Mouse (Mus musculus) liver, embryonic 12.5 days (tissue): ENCODE results near the gene Lum. TPM values are rescaled to one million over a fixed set of nuclear protein-coding genes. Genes with fewer than 3 reads are reported as not detected.

Experiments used
- ATAC-seq: fragments of 200-750 bp; cut with Nextera tagmentation; 2 replicates; pipeline ENCODE4 v1.8.0; 2017; ENCODE audit warnings: moderate number of reproducible peaks, mild to moderate bottlenecking, moderate library complexity
- H3K27ac ChIP-seq: fragments of 300-500 bp; sonication (generic); 2 replicates; pipeline ENCODE4 v1.5.1; 2016; ENCODE audit warnings: mild to moderate bottlenecking
- H3K27me3 ChIP-seq: fragments of 300-500 bp; sonication (generic); replicated peaks from 2 replicates; pipeline ENCODE4 v1.6.1; 2016; ENCODE audit warnings: mild to moderate bottlenecking, moderate library complexity
- H3K36me3 ChIP-seq: fragments of 300-500 bp; sonication (generic); 2 replicates; pipeline ENCODE4 v1.6.1; 2016; ENCODE audit warnings: mild to moderate bottlenecking, moderate library complexity
- H3K4me1 ChIP-seq: fragments of 300-500 bp; sonication (generic); 2 replicates; pipeline ENCODE4 v1.6.1; 2016
- H3K4me2 ChIP-seq: fragments of 300-500 bp; sonication (generic); 2 replicates; pipeline ENCODE4 v1.6.1; 2016; ENCODE audit warnings: mild to moderate bottlenecking, moderate library complexity
- H3K4me3 ChIP-seq: fragments of 300-500 bp; sonication (generic); 2 replicates; pipeline ENCODE4 v1.5.1; 2016; ENCODE audit warnings: mild to moderate bottlenecking, moderate library complexity
- H3K9ac ChIP-seq: fragments of 300-500 bp; sonication (generic); 2 replicates; pipeline ENCODE4 v1.6.1; 2016; ENCODE audit warnings: mild to moderate bottlenecking, moderate library complexity
- H3K9me3 ChIP-seq: fragments of 300-500 bp; sonication (generic); replicated peaks from 2 replicates; pipeline ENCODE4 v1.6.1; 2016; ENCODE audit warnings: mild to moderate bottlenecking, moderate library complexity
- WGBS: fragments of 180-500 bp; shearing (Covaris S2); methylation state at CpG from one replicate; pipeline ENCODE4 v1.1.7; 2016; ENCODE audit not compliant: insufficient replicate concordance; 5-methylcytosine and 5-hydroxymethylcytosine counted together
- polyA plus RNA-seq: library from polyadenylated mRNA; unstranded; fragments of >200 nt; fragmentation: Nextera tagmentation; extraction: Ambion mirVana; gene quantifications from 2 replicates; pipeline ENCODE4 v1.2.1, GENCODE M21; 2016

Gene Lum
- 46.3 and 51.1 TPM in 2 replicates for polyA plus RNA-seq

DNA sequence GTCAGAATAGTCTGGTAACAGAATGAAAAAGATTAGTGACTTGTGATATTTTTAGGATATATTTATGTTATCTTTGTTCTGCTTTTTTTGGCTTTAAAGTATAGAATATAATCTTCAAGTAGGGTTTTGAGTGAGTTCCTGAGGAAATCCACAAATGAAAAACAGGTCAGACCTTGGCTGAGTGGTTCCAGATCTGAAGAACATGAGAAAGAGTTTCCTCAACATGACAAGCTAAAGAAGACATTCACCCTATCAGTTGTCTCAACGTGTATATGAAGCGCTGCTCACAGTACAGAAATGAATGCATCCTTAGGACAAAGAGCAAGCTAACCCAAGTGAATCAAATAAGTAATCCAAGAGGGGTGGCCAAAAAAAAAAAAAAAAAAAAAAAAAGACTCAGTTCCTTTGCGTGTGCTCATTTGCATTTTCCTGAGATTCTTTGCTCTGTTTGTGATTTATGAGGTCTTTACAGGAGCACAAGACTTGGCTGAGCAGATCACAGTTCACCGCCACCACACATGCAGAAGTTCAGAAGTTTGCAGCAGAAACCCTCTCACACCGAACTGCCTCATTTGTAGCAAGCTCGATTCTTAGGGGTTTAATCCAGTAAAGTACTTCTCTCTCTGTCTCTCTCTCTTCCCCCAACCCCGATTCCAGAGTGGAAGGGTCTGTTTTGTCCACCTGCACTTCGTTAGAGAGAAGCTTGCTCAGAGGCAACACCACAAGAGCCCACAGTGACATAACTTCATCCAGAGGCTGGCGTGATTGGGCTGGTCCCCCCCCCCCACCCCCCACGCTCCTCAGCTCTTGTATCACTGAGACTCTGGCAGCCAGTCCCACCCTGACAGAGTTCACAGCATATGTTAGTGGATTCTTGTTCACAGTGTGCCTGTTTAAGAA lies at the start of gene Lum:
Gene Lum, plus strand, starts transcription at position 172 of the 900 bp plus-strand sequence.
- Histone ChIP-seq H3K9me3 (no peaks in the 10 kb centered on the region), H3K27ac (no peak within 1 kb of the TSS), H3K36me3 (no peaks in the 10 kb centered on the region), H3K4me3 (no peak within 1 kb of the TSS), H3K9ac (no peak within 1 kb of the TSS), H3K27me3 (no peaks in the 10 kb centered on the region), H3K4me2 (no peak within 1 kb of the TSS), H3K4me1 (no peaks in the 10 kb centered on the region)
- no peak for ATAC-seq
- 58% methylated on average over 10 of the region's 10 CpGs for WGBS

DNA sequence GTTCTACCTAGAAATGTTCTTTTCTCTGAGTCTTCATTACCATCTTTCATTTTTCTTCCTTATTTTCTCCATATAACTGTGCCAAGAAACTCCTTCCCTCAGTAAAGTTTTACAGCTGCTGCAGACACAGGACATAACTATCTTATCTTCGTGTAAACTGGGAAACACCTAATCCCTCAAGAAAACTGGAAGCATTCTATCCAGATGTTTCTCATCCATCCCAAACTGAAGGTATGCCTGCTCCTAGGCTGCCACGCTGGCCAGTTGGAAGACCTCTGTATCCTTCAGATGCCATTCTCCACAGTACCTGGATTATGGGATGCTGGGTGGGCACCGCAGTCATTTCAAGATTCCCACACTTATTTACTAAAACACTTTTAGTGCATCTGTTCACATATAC lies 41.6 kb upstream of the Lum start:
- H3K9me3 ChIP-seq: no peaks in the 10 kb centered on the region
- 65% methylated on average over 3 of the region's 3 CpGs for whole genome bisulfite sequencing
- no peak overlapping the region for H3K4me2 ChIP-seq
- no peaks in the 10 kb centered on the region for H3K36me3 ChIP-seq
- H3K9ac ChIP-seq: no peak overlapping the region
- H3K27me3 ChIP-seq: no peaks in the 10 kb centered on the region
- H3K4me1 ChIP-seq: no peaks in the 10 kb centered on the region
- no peak overlapping the region for H3K4me3 ChIP-seq
- no peak overlapping the region for H3K27ac ChIP-seq
- ATAC-seq: no peak

DNA sequence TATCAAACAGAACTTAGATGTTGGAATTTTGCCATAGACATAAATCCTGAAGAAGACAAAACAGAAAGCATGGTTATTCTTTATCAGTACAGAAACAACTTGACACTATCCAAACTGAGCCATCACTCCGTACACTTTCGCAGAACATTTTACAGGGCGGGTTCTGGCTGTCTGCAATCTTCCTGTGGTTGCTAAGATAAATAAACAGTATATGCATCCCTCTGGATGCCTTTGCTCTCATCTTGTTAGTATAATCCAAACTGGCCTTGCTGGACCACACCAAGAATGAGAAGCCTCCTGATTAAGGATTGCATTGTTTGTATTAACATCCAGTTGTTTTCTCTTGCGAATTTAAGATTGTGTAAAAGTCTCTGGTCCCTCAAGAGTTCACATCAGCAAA lies 29.2 kb upstream of the Lum start:
- no peak for ATAC-seq
- Histone ChIP-seq H3K36me3 (no peaks in the 10 kb centered on the region), H3K4me1 (no peaks in the 10 kb centered on the region), H3K27me3 (no peaks in the 10 kb centered on the region), H3K27ac (no peak overlapping the region), H3K4me3 (no peak overlapping the region), H3K4me2 (no peak overlapping the region), H3K9ac (no peak overlapping the region), H3K9me3 (no peaks in the 10 kb centered on the region)
- 60% methylated on average over 4 of the region's 4 CpGs for WGBS

DNA sequence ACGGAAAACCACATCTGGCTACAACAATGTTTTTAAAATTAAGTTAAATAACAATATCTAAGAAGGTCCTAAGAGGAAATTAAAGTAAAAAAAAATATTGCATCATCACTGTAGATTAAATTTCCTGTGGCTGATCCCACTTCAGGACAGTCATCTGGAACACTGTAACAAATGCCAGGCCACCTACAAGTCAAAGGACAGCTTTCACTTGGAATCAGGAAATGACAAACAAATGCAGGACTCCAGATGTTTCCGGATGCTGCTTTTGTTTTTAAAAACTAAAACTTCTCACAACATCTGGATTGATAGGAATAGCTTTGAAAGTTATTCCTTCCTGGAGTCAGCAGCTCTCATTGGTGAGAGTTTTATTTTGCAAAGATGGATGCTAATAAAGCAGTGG lies 28.0 kb upstream of the Lum start:
- 53% methylated on average over 2 of the region's 2 CpGs for WGBS
- Histone ChIP-seq H3K4me1 (no peaks in the 10 kb centered on the region), H3K36me3 (no peaks in the 10 kb centered on the region), H3K4me2 (no peak overlapping the region), H3K9me3 (no peaks in the 10 kb centered on the region), H3K27me3 (no peaks in the 10 kb centered on the region), H3K4me3 (no peak overlapping the region), H3K27ac (no peak overlapping the region), H3K9ac (no peak overlapping the region)
- no peak for ATAC-seq

DNA sequence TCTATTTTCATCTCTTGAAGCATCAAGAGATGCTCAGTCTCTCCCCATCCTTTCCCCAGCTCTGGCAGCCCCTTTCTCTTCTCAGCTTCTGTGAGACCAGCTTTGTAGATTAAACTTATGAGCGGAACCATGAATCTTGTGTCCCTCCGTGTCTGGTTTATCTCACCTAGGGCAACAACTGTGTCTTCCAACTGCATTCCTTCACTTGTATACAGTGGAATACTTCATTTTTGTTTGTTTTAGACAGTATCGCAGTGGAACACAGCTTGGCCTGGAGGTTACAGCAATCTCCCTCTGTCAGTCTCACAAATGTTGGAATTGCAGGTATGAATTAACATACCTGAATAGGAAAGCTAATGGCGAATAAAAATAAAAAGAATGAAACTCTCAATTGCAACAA lies 26.7 kb upstream of the Lum start:
- H3K27ac ChIP-seq: no peak overlapping the region
- no peak overlapping the region for H3K4me2 ChIP-seq
- no peak overlapping the region for H3K4me3 ChIP-seq
- no peaks in the 10 kb centered on the region for H3K36me3 ChIP-seq
- no peak overlapping the region for H3K9ac ChIP-seq
- 66% methylated on average over 4 of the region's 4 CpGs for WGBS
- H3K9me3 ChIP-seq: no peaks in the 10 kb centered on the region
- no peaks in the 10 kb centered on the region for H3K4me1 ChIP-seq
- H3K27me3 ChIP-seq: no peaks in the 10 kb centered on the region
- no peak for ATAC-seq

DNA sequence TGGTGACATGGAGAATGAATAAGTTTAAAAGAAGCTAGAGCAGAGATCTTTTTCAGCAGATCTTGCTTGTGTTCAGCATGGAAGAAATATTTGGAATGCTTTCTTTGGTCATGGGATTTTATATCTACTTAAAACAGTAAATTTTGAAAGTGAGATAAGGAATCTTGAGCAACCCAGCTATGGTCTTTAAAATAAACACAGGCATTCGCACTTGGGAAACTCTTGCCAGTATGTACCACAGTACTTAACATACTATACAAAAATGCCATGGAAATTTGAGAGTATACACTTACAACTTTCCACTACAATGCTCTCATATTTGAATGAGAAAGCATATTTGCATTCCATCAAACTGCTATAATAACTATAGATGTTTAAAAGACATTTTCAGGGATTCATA lies 17.2 kb upstream of the Lum start:
- no peak overlapping the region for H3K4me2 ChIP-seq
- ATAC-seq: no peak

DNA sequence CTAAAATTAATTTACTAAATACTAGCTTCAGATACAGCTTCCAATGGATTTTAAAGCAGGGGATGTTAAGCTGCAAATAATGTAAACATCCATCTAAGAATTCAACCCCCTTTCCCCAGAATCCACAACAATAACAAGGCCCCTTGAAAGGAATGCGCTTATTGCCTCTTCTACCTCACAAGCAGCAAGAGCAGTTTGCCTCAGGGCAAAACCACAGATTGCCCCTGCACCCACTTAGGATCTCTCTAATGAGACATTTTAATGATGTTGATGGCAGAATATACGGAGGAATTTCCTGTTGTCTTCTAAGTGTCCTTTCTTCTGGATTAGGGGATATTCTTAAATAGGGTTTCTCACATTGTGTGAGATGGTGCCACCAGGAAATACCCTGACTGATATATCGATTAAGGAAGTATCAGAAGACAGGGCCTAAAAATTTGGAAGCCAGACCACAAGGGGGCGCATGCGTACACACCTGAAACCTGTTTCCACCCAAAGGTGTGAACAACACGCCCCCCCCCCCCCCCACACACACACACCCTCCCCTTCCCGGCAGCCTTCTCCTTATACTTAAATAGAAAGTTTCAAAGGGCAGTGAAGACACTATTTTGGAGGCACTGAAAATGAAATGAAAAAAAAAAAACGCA lies 2.7 kb downstream of the Lum start:
- H3K27ac ChIP-seq: no peak overlapping the region
- ATAC-seq: no peak
- WGBS: 53% methylated on average over 8 of the region's 8 CpGs
- H3K4me3 ChIP-seq: no peak overlapping the region
- no peak overlapping the region for H3K9ac ChIP-seq
- no peaks in the 10 kb centered on the region for H3K27me3 ChIP-seq
- no peaks in the 10 kb centered on the region for H3K9me3 ChIP-seq
- no peaks in the 10 kb centered on the region for H3K4me1 ChIP-seq
- H3K36me3 ChIP-seq: no peaks in the 10 kb centered on the region
- H3K4me2 ChIP-seq: no peak overlapping the region

More for the DNA sequence above, 17.2 kb upstream of the Lum start:
- Histone ChIP-seq H3K36me3 (no peaks in the 10 kb centered on the region), H3K9me3 (no peaks in the 10 kb centered on the region), H3K4me3 (no peak overlapping the region), H3K4me1 (no peaks in the 10 kb centered on the region), H3K9ac (no peak overlapping the region), H3K27me3 (no peaks in the 10 kb centered on the region), H3K27ac (no peak overlapping the region)
- 39% methylated on average over 1 of the region's 1 CpGs for WGBS

DNA sequence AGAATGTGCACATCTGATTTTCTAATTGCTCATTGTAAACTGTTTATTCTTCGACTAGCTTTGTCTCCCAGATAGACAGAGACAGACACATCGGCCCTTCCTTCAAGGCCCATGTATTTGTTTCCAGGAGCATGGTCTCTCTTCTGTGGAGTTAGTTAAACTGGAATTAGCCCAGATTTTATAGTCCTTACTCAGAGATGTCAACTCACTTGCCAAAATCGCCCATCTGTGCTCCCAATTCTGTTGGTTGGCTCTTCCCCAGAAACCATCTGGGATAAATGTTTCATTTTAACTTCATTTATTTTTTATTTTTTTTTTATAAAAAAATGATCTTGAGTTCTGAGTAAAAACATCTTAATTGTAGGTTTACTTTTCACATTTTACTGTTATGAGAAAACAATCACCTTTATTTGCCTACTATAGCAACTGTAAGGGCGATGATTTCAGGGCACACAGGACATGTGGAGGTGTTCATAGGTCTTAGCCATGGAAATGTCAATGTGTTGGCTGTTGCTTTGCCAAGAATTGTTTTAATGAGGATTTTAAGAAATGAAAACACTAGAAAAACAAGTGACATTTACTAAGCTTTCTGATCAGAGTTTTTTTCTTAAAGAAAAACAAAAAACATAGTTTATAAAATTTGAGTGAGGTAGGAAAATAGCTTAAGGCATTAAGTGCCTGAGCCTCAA lies 17.8 kb downstream of the Lum start:
- no peak overlapping the region for H3K9ac ChIP-seq
- no peaks in the 10 kb centered on the region for H3K36me3 ChIP-seq
- H3K27me3 ChIP-seq: no peaks in the 10 kb centered on the region
- ATAC-seq: no peak
- no peak overlapping the region for H3K4me3 ChIP-seq
- H3K4me1 ChIP-seq: no peaks in the 10 kb centered on the region
- no peak overlapping the region for H3K4me2 ChIP-seq
- 56% methylated on average over 4 of the region's 4 CpGs for WGBS
- H3K9me3 ChIP-seq: no peaks in the 10 kb centered on the region
- no peak overlapping the region for H3K27ac ChIP-seq

DNA sequence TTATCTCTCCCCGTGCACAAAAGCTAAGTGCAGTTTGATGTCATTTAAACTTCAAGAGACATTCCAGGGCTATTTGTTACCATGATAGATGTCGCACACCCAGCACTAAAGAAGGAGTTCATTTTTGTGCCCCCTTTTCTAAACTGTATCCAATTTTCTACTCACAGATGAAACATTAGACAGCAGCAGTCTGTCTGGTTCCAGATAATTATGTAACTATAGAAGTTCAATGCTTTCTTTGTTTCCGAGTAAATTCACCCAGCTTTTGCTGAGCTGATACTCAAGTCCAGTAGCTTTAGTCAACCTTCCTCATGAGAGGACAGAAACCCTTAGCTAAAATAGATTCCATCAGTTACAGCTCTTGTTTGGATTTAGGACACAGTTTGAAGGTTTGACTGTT lies 19.2 kb downstream of the Lum start:
- 53% methylated on average over 3 of the region's 3 CpGs for WGBS
- H3K9ac ChIP-seq: no peak overlapping the region
- H3K4me2 ChIP-seq: no peak overlapping the region
- H3K36me3 ChIP-seq: no peaks in the 10 kb centered on the region
- no peaks in the 10 kb centered on the region for H3K4me1 ChIP-seq
- no peak for ATAC-seq
- no peaks in the 10 kb centered on the region for H3K9me3 ChIP-seq
- no peak overlapping the region for H3K4me3 ChIP-seq
- no peaks in the 10 kb centered on the region for H3K27me3 ChIP-seq
- no peak overlapping the region for H3K27ac ChIP-seq

DNA sequence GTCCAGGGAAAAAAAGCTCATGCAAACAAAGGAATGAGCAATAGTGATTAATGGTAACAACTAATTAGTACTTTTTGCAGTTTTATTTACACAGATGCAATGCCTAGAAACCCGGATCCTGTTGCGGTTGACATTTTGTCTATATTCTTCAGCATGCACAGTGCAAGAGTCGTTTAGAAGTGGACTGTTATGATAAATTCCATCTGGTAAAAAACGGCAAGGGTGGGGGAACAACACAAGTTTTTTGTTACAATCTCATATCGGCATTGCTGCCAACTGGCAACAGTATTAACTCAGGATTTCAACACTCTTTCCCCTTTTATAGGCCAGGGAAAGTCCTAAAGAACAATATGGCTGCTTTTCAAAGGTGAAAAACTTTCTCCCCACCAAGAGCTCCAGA lies 22.2 kb downstream of the Lum start:
- Histone ChIP-seq H3K4me3 (no peak overlapping the region), H3K36me3 (no peaks in the 10 kb centered on the region), H3K9ac (no peak overlapping the region), H3K4me1 (no peaks in the 10 kb centered on the region), H3K27me3 (no peaks in the 10 kb centered on the region), H3K9me3 (no peaks in the 10 kb centered on the region), H3K27ac (no peak overlapping the region), H3K4me2 (no peak overlapping the region)
- no peak for ATAC-seq
- 66% methylated on average over 5 of the region's 5 CpGs for WGBS

DNA sequence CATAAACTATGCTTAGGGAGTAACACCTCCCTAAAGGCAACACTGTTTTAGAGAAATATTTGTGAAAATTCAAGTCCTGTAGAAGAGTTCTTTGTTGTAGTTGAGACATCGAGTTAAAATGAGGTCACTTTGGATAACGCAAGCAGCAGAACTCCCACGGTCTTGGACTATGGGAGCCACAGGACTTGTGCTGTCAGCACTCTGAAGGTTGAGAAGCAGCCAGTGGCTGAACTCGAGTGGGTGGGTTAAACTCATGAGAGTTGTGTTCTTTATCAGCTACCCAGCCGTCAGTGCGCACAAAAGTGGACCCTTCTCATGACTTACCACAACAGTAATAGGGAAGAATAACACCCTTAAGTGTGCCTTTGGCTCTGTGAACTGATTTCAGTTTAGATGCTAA lies 24.6 kb downstream of the Lum start:
- Histone ChIP-seq H3K27ac (no peak overlapping the region), H3K4me3 (no peak overlapping the region)

DNA sequence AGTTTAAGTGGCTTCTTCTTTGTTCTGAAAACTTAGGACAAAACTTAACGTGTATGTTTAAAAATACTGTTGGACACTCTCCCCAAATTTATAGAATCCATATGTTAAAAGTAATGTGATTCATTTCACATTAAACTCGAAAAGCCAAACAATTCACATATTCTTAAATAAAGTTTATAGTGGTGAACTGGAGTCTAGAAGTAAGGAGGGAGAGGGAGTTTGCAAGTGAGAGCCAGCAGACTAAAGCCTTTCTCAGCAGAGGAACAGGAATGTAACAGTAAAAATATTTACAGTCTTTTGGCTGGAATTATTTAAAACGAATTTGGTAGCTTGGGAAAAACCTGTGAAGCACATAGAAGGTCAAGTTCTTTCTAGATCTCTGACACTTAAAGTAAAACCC lies 26.1 kb downstream of the Lum start:
- no peaks in the 10 kb centered on the region for H3K36me3 ChIP-seq
- H3K9me3 ChIP-seq: no peaks in the 10 kb centered on the region
- no peaks in the 10 kb centered on the region for H3K27me3 ChIP-seq
- H3K4me2 ChIP-seq: no peak overlapping the region
- no peak for ATAC-seq
- no peak overlapping the region for H3K27ac ChIP-seq
- WGBS: 38% methylated on average over 3 of the region's 3 CpGs
- no peak overlapping the region for H3K9ac ChIP-seq
- H3K4me3 ChIP-seq: no peak overlapping the region
- H3K4me1 ChIP-seq: no peaks in the 10 kb centered on the region

More for the DNA sequence above, 24.6 kb downstream of the Lum start:
- Histone ChIP-seq H3K4me1 (no peaks in the 10 kb centered on the region), H3K9ac (no peak overlapping the region), H3K4me2 (no peak overlapping the region), H3K36me3 (no peaks in the 10 kb centered on the region), H3K27me3 (no peaks in the 10 kb centered on the region), H3K9me3 (no peaks in the 10 kb centered on the region)
- 72% methylated on average over 6 of the region's 6 CpGs for WGBS
- no peak for ATAC-seq
